Comparison of ENCODE assay signal across 8 mouse cellular contexts in the genomic region with DNA sequence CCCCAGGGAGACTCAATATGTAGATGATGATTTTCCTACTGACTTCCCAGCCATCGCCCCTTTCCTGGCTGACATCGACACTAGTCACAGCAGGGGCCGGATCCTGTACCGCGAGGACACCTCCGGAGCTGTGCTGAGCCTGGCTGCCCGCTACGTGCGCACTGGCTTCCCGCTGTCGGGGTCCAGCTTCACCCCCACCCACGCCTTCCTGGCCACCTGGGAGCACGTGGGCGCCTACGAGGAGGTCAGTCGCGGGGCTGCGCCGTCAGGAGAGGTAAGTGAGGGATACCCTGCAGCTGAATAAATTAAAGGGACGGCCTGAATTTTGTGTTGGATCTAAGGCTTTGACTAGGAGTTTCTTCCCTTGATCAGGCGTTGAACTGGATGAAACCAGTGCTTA. TPM values are rescaled to one million over a fixed set of nuclear protein-coding genes. Genes with fewer than 3 reads are reported as not detected.
A peak's percentile ranks its signal among the peaks of the same experiment; 100 is the strongest.
DNase-seq lines count a peak whose midpoint lies in the region; ATAC-seq and TF ChIP-seq lines count a peak whose summit lies in the region.

No protein-coding gene starts in this region.

- H3K4me2 ChIP-seq in hindbrain, embryonic 13.5 days: peak overlapping the region; percentile 90
- peak overlapping the region; percentile 93 for H3K4me2 ChIP-seq in midbrain, embryonic 11.5 days

- ATAC-seq in hindbrain, embryonic 13.5 days (ENCODE audit: low FRiP score): no peak
- no peak; the same call in 1 of the 2 replicates for ATAC-seq in midbrain, embryonic 11.5 days (ENCODE audit: low FRiP score)

- no peak for TF ChIP-seq CTCF in cortical plate, adult 2 months (IDR thresholded peaks at IDR 0.05; ENCODE audit: extremely low read depth, insufficient read depth, low read length)

- peak; percentile 27 for DNase-seq in adrenal gland, adult 2 months
- no peak for DNase-seq in adrenal gland, postnatal 4 days (ENCODE audit: low spot score in 2 of 2)
- DNase-seq in midbrain, embryonic 11.5 days (ENCODE audit: low spot score, missing footprints): no peak
- DNase-seq in right cerebral cortex, postnatal 36 days (ENCODE audit: low spot score in 2 of 2): no peak
- no peak for DNase-seq in gastrocnemius, postnatal 25 days
- DNase-seq in yolk sac, embryonic 10.5 days (ENCODE audit: low spot score): no peak

- H3K27ac ChIP-seq in cortical plate, adult 2 months (ENCODE audit: insufficient read depth, low read length): no peak overlapping the region
- H3K27ac ChIP-seq in hindbrain, embryonic 13.5 days: no peak overlapping the region
- no peak overlapping the region for H3K27ac ChIP-seq in midbrain, embryonic 11.5 days (ENCODE audit: low read depth, low read length)

- peaks cover 1% of the 10 kb centered on the region; the same call in 1 of the 2 replicates for H3K4me1 ChIP-seq in cortical plate, adult 2 months (ENCODE audit: control insufficient read depth, insufficient read depth, low read length)
- H3K4me1 ChIP-seq in hindbrain, embryonic 13.5 days (replicated peaks): peaks cover 24% of the 10 kb centered on the region
- peaks cover 20% of the 10 kb centered on the region for H3K4me1 ChIP-seq in midbrain, embryonic 11.5 days (ENCODE audit: control insufficient read depth, insufficient read depth, low read length)

- peak overlapping the region; percentile 41 for H3K4me3 ChIP-seq in cortical plate, adult 2 months (ENCODE audit: insufficient read depth, low read length)
- peak overlapping the region; percentile 54 for H3K4me3 ChIP-seq in hindbrain, embryonic 13.5 days
- H3K4me3 ChIP-seq in midbrain, embryonic 11.5 days (ENCODE audit: low read depth, low read length): peak overlapping the region; percentile 47; the same call in 1 of the 2 replicates

- H3K9ac ChIP-seq in hindbrain, embryonic 13.5 days: peak overlapping the region; percentile 58; the same call in 1 of the 2 replicates
- H3K9ac ChIP-seq in midbrain, embryonic 11.5 days (ENCODE audit: low read length): no peak overlapping the region

- H3K9me3 ChIP-seq in hindbrain, embryonic 13.5 days: no peaks in the 10 kb centered on the region
- no peaks in the 10 kb centered on the region for H3K9me3 ChIP-seq in midbrain, embryonic 11.5 days (ENCODE audit: control insufficient read depth, low read length)

- H3K36me3 ChIP-seq in hindbrain, embryonic 13.5 days: no peaks in the 10 kb centered on the region
- H3K36me3 ChIP-seq in midbrain, embryonic 11.5 days (ENCODE audit: control insufficient read depth, insufficient read depth, low read length): no peaks in the 10 kb centered on the region

- peaks cover 46% of the 10 kb centered on the region for H3K27me3 ChIP-seq in hindbrain, embryonic 13.5 days
- peaks cover 15% of the 10 kb centered on the region for H3K27me3 ChIP-seq in midbrain, embryonic 11.5 days (ENCODE audit: control insufficient read depth, insufficient read depth, low read length)

- 2% methylated on average over 21 of the region's 21 CpGs for WGBS in hindbrain, embryonic 13.5 days
- 3% methylated on average over 21 of the region's 21 CpGs for WGBS in midbrain, embryonic 11.5 days

- no peak for TF ChIP-seq POLR2A in cortical plate, adult 2 months (IDR thresholded peaks at IDR 0.05; ENCODE audit: extremely low read depth, insufficient read depth, low read length)

RNA-seq across cellular contexts. Expression of a gene that starts 1.2 kb away (rescaled TPM):
- total RNA-seq in adrenal gland, adult 2 months (2021): 10 to 100 TPM; 10.8 to 14.9 TPM
- 13.4 and 16.6 TPM in 2 replicates for polyA plus RNA-seq in adrenal gland, adult 2 months (2012; rRNA removed)
- total RNA-seq in adrenal gland, postnatal 4 days (2021): 100 to 1,000 TPM in 1 of 2 experiments, 10 to 100 TPM in 1; 80.3 to 105 TPM
- polyA plus RNA-seq in cortical plate, adult 2 months (2012; rRNA removed): 2.2 TPM in 2 replicates
- polyA plus RNA-seq in hindbrain, embryonic 13.5 days (2015; fragmentation: Nextera tagmentation; extraction: Ambion mirVana): 46.6 and 47.4 TPM in 2 replicates
- 30.0 and 32.2 TPM in 2 replicates for polyA plus RNA-seq in midbrain, embryonic 11.5 days (2014; fragmentation: Nextera tagmentation; extraction: Ambion mirVana)
- total RNA-seq in gastrocnemius, postnatal 25 days (2021): 10 to 100 TPM; 13.5 to 14.9 TPM
